Mouse (Mus musculus) E14TG2a.4 (cell line): ENCODE measurements at regions not wholly inside any gene's neighbourhood (a gene's known extent, or its start where the extent isn't known, plus 50 kb on each side); places are given as distances from the start of the nearest gene placed in this dataset.

ENCODE experiments used
- H3K27me3 ChIP-seq: 2 replicates; pipeline ENCODE4 v1.6.1; 2014; ENCODE audit warnings: low read length, control low read depth; ENCODE audit not compliant: insufficient read depth
- H3K36me3 ChIP-seq: 2 replicates; pipeline ENCODE4 v1.6.1; 2014; ENCODE audit warnings: low read length, control low read depth; ENCODE audit not compliant: insufficient read depth
- H3K4me1 ChIP-seq: replicated peaks from 2 replicates; pipeline ENCODE4 v1.6.1; 2014; ENCODE audit warnings: low read depth, low read length, control low read depth
- H3K4me3 ChIP-seq: replicated peaks from 2 replicates; pipeline ENCODE4 v1.5.1; 2014; ENCODE audit warnings: mild to moderate bottlenecking, low read length
- H3K9me3 ChIP-seq: 2 replicates; pipeline ENCODE4 v1.6.1; 2014; ENCODE audit warnings: low read length, control low read depth
- CTCF ChIP-seq: conservative IDR thresholded peaks from 2 replicates; pipeline ENCODE4 v1.5.1; 2014; ENCODE audit warnings: low read length
- NANOG ChIP-seq: IDR thresholded peaks from 2 replicates; pipeline ENCODE4 v1.6.1; 2014; ENCODE audit warnings: borderline replicate concordance, low read length, mixed read lengths
- POU5F1 ChIP-seq: IDR thresholded peaks from 2 replicates; pipeline ENCODE4 v1.6.1; 2014; ENCODE audit warnings: low read length, borderline replicate concordance

- peaks cover 11% of the 10 kb centered on the region for H3K9me3 ChIP-seq
- H3K36me3 ChIP-seq, result no peaks in the 10 kb centered on the region
- peaks cover 20% of the 10 kb centered on the region for H3K27me3 ChIP-seq
- TF ChIP-seq NANOG (no peak), POU5F1 (no peak), CTCF (no peak)
- peaks cover 13% of the 10 kb centered on the region for H3K4me1 ChIP-seq
- H3K4me3 ChIP-seq, result no peak overlapping the region
These were observed 128.0 kb upstream of the Klf14 start for GRCm38 (mm10) chr6:31086798-31087360.

- H3K9me3 ChIP-seq, result peaks cover 5% of the 10 kb centered on the region
- H3K4me3 ChIP-seq, result no peak overlapping the region
- peaks cover 13% of the 10 kb centered on the region for H3K4me1 ChIP-seq
- H3K27me3 ChIP-seq, result peaks cover 20% of the 10 kb centered on the region
- no peaks in the 10 kb centered on the region for H3K36me3 ChIP-seq
- TF ChIP-seq POU5F1, result no peak
- TF ChIP-seq NANOG, result no peak
- TF ChIP-seq CTCF, result no peak
These were observed 128.6 kb upstream of the Klf14 start for GRCm38 (mm10) chr6:31087511-31087910.

DNA sequence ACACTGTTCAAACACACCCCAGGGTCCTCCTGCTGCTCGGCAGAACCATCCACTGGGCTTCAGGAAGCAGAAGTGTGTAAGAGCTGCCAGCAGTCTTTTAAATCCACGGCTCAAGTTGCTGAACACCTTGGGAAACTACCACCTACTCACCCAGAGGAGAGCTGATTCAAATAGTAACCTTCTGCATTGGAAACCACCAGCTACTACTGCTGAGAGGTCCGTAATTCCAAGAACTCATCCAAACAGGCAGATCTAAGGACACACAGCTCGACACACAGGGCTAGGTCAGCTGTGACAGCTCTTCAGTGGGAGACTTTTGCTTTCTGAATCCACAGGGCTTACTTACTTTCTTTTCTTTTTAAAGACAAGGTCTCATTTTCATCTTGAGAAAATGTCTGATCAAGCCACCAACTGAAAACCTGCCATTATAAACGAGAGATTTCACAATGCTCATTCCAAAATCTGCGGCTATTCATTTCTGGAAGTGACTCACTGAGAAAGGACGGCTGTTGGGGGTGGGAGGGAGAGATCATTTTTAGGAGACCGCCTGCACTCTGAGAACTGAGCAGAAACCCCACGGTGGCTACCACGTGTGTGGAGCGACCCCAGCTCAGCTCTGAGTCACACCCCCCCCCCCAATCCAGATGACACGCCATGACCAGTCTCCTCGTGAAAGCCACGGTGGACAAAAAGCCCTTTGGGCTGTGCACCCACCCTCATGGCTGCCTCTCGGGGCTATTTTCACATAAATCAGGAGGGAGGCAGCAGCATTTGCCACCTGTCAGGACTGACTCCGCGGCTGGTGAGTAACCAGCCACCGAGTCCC lies 129.5 kb upstream of the Klf14 start:
- Histone ChIP-seq H3K9me3 (no peaks in the 10 kb centered on the region), H3K36me3 (no peaks in the 10 kb centered on the region), H3K4me1 (peaks cover 13% of the 10 kb centered on the region), H3K4me3 (no peak overlapping the region), H3K27me3 (peaks cover 17% of the 10 kb centered on the region; the same call in 1 of the 2 replicates)
- TF ChIP-seq CTCF (no peak), POU5F1 (no peak), NANOG (no peak)

DNA sequence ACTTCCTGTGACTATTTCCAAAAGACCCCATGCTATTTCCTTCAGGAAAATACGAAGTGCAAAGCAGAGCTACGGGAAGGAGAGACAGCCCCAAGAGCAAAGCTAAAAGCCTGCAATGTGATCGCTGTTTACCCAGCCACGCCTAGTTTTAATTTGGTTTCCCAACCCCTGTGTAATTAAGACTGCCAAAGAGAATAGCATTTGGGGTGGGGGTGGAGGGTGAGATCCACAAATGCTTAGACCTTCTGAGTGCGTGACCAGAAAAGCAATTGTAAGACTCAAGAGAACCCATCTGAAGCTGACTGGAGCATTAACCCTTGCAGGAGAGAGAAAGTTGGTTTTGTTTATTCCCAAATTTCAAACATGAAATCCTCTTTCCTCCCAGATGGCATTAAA lies 130.1 kb upstream of the Klf14 start:
- TF ChIP-seq POU5F1 (no peak), CTCF (no peak), NANOG (no peak)
- H3K4me3 ChIP-seq, result no peak overlapping the region

GRCm38 (mm10) chr6:31090288-31090687 lies 131.4 kb upstream of the Klf14 start:
- TF ChIP-seq NANOG (no peak), POU5F1 (no peak), CTCF (no peak)
- H3K4me1 ChIP-seq, result peaks cover 13% of the 10 kb centered on the region
- no peaks in the 10 kb centered on the region for H3K36me3 ChIP-seq
- no peak overlapping the region for H3K4me3 ChIP-seq
- no peaks in the 10 kb centered on the region for H3K9me3 ChIP-seq
- peaks cover 17% of the 10 kb centered on the region; the same call in 1 of the 2 replicates for H3K27me3 ChIP-seq

More for the DNA sequence above, 130.1 kb upstream of the Klf14 start:
- H3K36me3 ChIP-seq, result no peaks in the 10 kb centered on the region
- peaks cover 17% of the 10 kb centered on the region; the same call in 1 of the 2 replicates for H3K27me3 ChIP-seq
- H3K9me3 ChIP-seq, result no peaks in the 10 kb centered on the region
- H3K4me1 ChIP-seq, result peaks cover 13% of the 10 kb centered on the region

DNA sequence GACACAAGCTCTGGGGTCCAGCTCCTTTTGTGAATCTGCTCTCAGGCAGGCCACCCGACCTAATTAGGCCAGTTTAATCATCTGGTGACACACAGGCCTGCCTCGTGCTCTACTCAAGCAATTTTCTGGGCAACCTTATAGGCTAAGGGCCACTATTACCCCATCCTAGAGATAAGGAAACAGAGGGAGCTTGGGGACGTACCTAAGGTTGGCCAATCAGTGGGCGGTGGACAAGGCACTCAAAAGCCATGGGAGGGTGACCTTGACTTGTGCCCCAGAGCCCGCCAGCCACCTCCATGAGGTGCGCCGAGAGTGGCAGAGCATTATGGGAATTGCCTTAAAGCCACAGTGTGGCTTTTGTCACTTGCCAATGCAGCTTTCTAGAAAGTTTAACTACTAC lies 131.9 kb upstream of the Klf14 start:
- H3K36me3 ChIP-seq, result no peaks in the 10 kb centered on the region
- no peaks in the 10 kb centered on the region for H3K9me3 ChIP-seq
- no peak for TF ChIP-seq CTCF
- TF ChIP-seq NANOG, result no peak
- no peak for TF ChIP-seq POU5F1
- H3K4me3 ChIP-seq, result no peak overlapping the region
- H3K4me1 ChIP-seq, result peaks cover 13% of the 10 kb centered on the region
- H3K27me3 ChIP-seq, result peaks cover 17% of the 10 kb centered on the region; the same call in 1 of the 2 replicates

DNA sequence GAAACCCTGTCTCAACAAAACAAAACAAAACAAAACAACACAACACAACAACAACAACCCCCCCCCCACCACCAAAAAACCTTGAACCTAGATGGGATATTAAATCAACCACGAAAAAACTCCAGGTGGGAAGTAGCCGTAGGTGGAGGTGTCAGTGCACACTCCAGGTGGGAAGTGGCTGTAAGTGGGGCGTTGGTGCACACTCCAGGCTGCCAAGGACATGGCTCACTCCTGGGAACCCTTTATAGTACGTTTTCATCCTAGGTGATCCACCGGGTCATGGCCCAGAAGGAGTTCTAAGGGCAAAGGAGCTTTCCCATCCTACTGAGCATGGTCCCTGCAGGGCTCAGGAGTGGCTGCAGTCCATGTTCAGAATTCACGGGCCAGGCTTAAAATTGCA lies 133.4 kb upstream of the Klf14 start:
- TF ChIP-seq NANOG (no peak), CTCF (no peak), POU5F1 (no peak)
- H3K4me1 ChIP-seq, result peaks cover 23% of the 10 kb centered on the region

GRCm38 (mm10) chr6:31092760-31093159 lies 133.9 kb upstream of the Klf14 start:
- Histone ChIP-seq H3K4me3 (no peak overlapping the region), H3K9me3 (no peaks in the 10 kb centered on the region), H3K4me1 (peaks cover 23% of the 10 kb centered on the region), H3K27me3 (peaks cover 12% of the 10 kb centered on the region; the same call in 1 of the 2 replicates), H3K36me3 (no peaks in the 10 kb centered on the region)
- no peak for TF ChIP-seq NANOG
- no peak for TF ChIP-seq POU5F1
- no peak for TF ChIP-seq CTCF

More for the DNA sequence above, 133.4 kb upstream of the Klf14 start:
- no peaks in the 10 kb centered on the region for H3K9me3 ChIP-seq
- no peak overlapping the region for H3K4me3 ChIP-seq
- H3K27me3 ChIP-seq, result peaks cover 17% of the 10 kb centered on the region; the same call in 1 of the 2 replicates
- no peaks in the 10 kb centered on the region for H3K36me3 ChIP-seq
